Mouse (Mus musculus) lung, embryonic 14.5 days (tissue): ENCODE measurements around the gene Ptges3. TPM values are rescaled to one million over a fixed set of nuclear protein-coding genes. Genes with fewer than 3 reads are reported as not detected.
A peak's percentile ranks its signal among the peaks of the same experiment; 100 is the strongest.

Experiments used
- ATAC-seq: fragments of 200-750 bp; cut with Nextera tagmentation; 2 replicates; pipeline ENCODE4 v1.8.0; 2017; ENCODE audit warnings: mild to moderate bottlenecking, moderate TSS enrichment, moderate library complexity; ENCODE audit not compliant: insufficient read depth
- DNase-seq: peaks from one replicate; pipeline ENCODE4 v3.0.0-alpha.2; 2015
- H3K27ac ChIP-seq: fragments of 300-500 bp; sonication (generic); 2 replicates; pipeline ENCODE4 v1.5.1; 2014; ENCODE audit warnings: low read depth, mild to moderate bottlenecking, moderate library complexity
- H3K27me3 ChIP-seq: fragments of 300-500 bp; sonication (generic); 2 replicates; pipeline ENCODE4 v1.6.1; 2014; ENCODE audit warnings: low read length, control low read depth; ENCODE audit not compliant: insufficient read depth
- H3K36me3 ChIP-seq: fragments of 300-500 bp; sonication (generic); 2 replicates; pipeline ENCODE4 v1.6.1; 2014; ENCODE audit warnings: control low read depth; ENCODE audit not compliant: insufficient read depth
- H3K4me1 ChIP-seq: fragments of 300-500 bp; sonication (generic); 2 replicates; pipeline ENCODE4 v1.6.1; 2014; ENCODE audit warnings: antibody characterized with exemption, control low read depth; ENCODE audit not compliant: insufficient read depth
- H3K4me2 ChIP-seq: fragments of 300-500 bp; sonication (generic); 2 replicates; pipeline ENCODE4 v1.6.1; 2014; ENCODE audit warnings: mild to moderate bottlenecking
- H3K4me3 ChIP-seq: fragments of 300-500 bp; sonication (generic); 2 replicates; pipeline ENCODE4 v1.5.1; 2014; ENCODE audit warnings: low read depth, low read length
- H3K9ac ChIP-seq: fragments of 300-500 bp; sonication (generic); 2 replicates; pipeline ENCODE4 v1.6.1; 2014
- H3K9me3 ChIP-seq: fragments of 300-500 bp; sonication (generic); 2 replicates; pipeline ENCODE4 v1.6.1; 2016; ENCODE audit warnings: low read depth, low read length, control low read depth
- CTCF ChIP-seq: IDR thresholded peaks from 2 replicates; pipeline ENCODE4 v1.5.1; 2016; ENCODE audit warnings: antibody characterized with exemption, low read depth
- WGBS: fragments of 180-500 bp; shearing (Covaris S2); extraction: QIAGEN DNeasy Blood & Tissue Kit; methylation state at CpG from one replicate; pipeline ENCODE4 v1.1.7; 2014; 5-methylcytosine and 5-hydroxymethylcytosine counted together
- microRNA counts: library from miRNA; unstranded; fragments of <30 nt; microRNA quantifications from one replicate; lab custom pipeline; 2016
- microRNA-seq: library from miRNA; unstranded; fragments of <30 nt; microRNA quantifications from one replicate; pipeline ENCODE4, GENCODE M21; 2016; ENCODE audit warnings: borderline number of aligned reads
- polyA plus RNA-seq: library from polyadenylated mRNA; unstranded; fragments of >200 nt; fragmentation: Nextera tagmentation; extraction: Ambion mirVana; gene quantifications from 2 replicates; pipeline ENCODE4 v1.2.1, GENCODE M21; 2014

Gene Ptges3
- polyA plus RNA-seq, 1 experiment from 2014 or later: 548 TPM

- no peak for TF ChIP-seq CTCF
- Histone ChIP-seq H3K27ac (no peak overlapping the region), H3K9me3 (no peaks in the 10 kb centered on the region), H3K4me1 (no peaks in the 10 kb centered on the region), H3K36me3 (peaks cover 67% of the 10 kb centered on the region), H3K4me3 (no peak overlapping the region), H3K27me3 (no peaks in the 10 kb centered on the region), H3K9ac (no peak overlapping the region), H3K4me2 (no peak overlapping the region)
- DNase-seq: no peak
- ATAC-seq: no peak
- WGBS: 90% methylated on average over 4 of the region's 4 CpGs
Observed at GRCm38 (mm10) chr10:128110103-128110761, 51.5 kb downstream of the Ptges3 start.

DNA sequence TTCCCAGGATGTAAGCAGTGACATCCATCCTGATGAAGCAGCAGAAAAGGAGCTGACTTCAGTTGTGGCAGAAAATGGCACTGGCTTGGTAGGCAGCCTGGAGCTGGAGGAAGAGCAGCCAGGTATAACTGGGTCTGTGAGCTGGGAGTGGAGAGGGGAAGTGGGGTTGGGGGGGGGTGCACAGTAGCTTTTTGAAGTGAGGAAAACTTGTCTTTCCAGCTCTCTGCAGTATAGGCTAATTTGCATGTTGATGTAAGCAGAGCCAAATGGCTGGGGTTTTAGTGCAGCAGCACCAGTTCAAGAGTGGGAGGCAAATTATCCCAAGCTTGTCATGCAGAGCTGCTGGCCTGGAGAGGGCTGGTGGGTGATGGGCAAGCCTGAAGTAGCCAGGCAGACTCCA is 52.5 kb downstream of the Ptges3 start:
- H3K27ac ChIP-seq: no peak overlapping the region
- H3K4me3 ChIP-seq: no peak overlapping the region
- H3K4me1 ChIP-seq: no peaks in the 10 kb centered on the region
- DNase-seq (no peak), ATAC-seq (no peak)
- no peak overlapping the region for H3K4me2 ChIP-seq
- TF ChIP-seq CTCF: no peak
- peaks cover 77% of the 10 kb centered on the region for H3K36me3 ChIP-seq
- H3K9me3 ChIP-seq: no peaks in the 10 kb centered on the region
- no peaks in the 10 kb centered on the region for H3K27me3 ChIP-seq
- H3K9ac ChIP-seq: no peak overlapping the region

DNA sequence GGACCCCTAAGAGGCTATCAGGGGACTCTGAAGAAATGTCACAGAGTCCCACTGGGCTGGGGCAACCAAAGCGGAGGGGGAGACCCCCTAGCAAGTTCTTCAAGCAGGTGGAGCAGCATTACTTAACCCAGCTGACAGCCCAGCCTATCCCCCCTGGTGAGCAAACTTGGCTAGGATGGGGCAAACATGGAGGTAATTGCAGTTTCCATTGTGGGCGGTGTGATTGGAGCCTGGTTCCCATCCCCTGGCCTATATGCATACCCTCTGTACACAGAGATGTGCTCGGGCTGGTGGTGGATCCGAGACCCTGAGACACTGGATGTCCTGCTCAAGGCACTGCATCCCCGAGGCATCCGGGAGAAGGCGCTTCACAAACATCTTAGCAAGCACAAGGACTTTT is 65.1 kb downstream of the Ptges3 start:
- Histone ChIP-seq H3K36me3 (peaks cover 98% of the 10 kb centered on the region), H3K9me3 (no peaks in the 10 kb centered on the region), H3K4me1 (no peaks in the 10 kb centered on the region), H3K9ac (no peak overlapping the region), H3K4me2 (no peak overlapping the region), H3K4me3 (no peak overlapping the region), H3K27ac (no peak overlapping the region), H3K27me3 (no peaks in the 10 kb centered on the region)
- no peak for TF ChIP-seq CTCF
- no peak for DNase-seq
- WGBS: 90% methylated on average over 7 of the region's 7 CpGs
- ATAC-seq: no peak

DNA sequence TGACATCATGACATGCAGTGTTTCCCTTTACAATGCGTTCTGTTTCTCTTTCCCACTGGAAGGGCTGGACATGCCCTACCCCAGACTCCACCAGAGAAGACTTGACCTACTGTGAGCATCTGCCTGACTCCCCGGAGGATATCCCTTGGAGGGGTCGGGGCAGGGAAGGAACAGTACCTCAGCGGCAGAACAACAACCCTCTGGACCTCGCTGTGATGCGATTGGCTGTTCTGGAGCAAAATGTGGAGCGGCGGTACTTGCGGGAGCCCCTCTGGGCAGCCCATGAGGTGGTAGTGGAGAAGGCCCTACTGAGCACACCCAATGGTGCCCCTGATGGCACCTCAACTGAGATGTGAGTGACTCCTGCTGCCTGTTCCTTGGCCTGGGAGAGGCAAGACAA is 66.1 kb downstream of the Ptges3 start:
- Histone ChIP-seq H3K27ac (no peak overlapping the region), H3K9ac (no peak overlapping the region), H3K4me1 (no peaks in the 10 kb centered on the region), H3K4me2 (no peak overlapping the region), H3K27me3 (no peaks in the 10 kb centered on the region), H3K36me3 (peaks cover 95% of the 10 kb centered on the region), H3K9me3 (no peaks in the 10 kb centered on the region), H3K4me3 (no peak overlapping the region)
- DNase-seq (no peak), ATAC-seq (no peak)
- 93% methylated on average over 9 of the region's 9 CpGs for WGBS
- TF ChIP-seq CTCF: no peak

DNA sequence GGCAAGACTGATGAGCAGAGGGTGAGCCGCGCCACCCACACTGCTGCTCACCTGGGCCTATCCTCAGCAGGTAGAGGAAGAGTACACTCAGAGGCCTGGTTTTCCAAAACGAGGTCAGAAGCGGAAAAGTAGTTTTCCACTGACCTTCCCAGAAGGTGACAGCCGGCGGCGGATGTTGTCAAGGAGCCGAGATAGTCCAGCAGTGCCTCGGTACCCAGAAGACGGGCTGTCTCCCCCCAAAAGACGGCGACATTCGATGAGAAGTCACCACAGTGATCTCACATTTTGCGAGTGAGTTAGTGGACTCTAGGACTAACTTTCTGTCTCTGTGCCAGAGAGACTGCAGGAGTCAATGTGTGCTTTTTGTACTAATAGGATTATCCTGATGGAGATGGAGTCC is 67.2 kb downstream of the Ptges3 start:
- no peak for ATAC-seq
- no peak overlapping the region for H3K27ac ChIP-seq
- H3K27me3 ChIP-seq: no peaks in the 10 kb centered on the region
- H3K4me1 ChIP-seq: no peaks in the 10 kb centered on the region
- no peak for TF ChIP-seq CTCF
- 86% methylated on average over 14 of the region's 14 CpGs for WGBS
- H3K36me3 ChIP-seq: peaks cover 95% of the 10 kb centered on the region
- DNase-seq: no peak
- no peak overlapping the region for H3K4me2 ChIP-seq
- no peak overlapping the region for H3K4me3 ChIP-seq
- no peaks in the 10 kb centered on the region for H3K9me3 ChIP-seq
- no peak overlapping the region for H3K9ac ChIP-seq

MicroRNAs encoded within 50 kb of the gene (microRNA counts, 519-probe panel; counts per million panel counts)
- 30.5 counts per million for microRNA mmu-miR-677 (lab: Ali Mortazavi, UCI)

Small RNAs within 50 kb of the gene (microRNA-seq; reads per million reads assigned to microRNA genes)
- 11.2 reads per million, percentile 25 among the genes with 10 or more reads in this experiment for gene Mir677

Other genes starting within 250 kb of the Ptges3 start
- not detected in 2 replicates for gene Rdh19, start 209.0 kb upstream of the Ptges3 start, polyA plus RNA-seq
- not detected in 2 replicates for gene Rdh16f2, start 192.5 kb upstream of the Ptges3 start, polyA plus RNA-seq
- not detected in 2 replicates for gene Rdh7, start 170.1 kb upstream of the Ptges3 start, polyA plus RNA-seq
- gene Sdr9c7, start 160.4 kb upstream of the Ptges3 start, polyA plus RNA-seq: not detected in 2 replicates
- not detected in 2 replicates for gene Hsd17b6, start 51.3 kb upstream of the Ptges3 start, polyA plus RNA-seq
- 95.7 and 101 TPM in 2 replicates for gene Prim1, start 43.8 kb upstream of the Ptges3 start, polyA plus RNA-seq
- 921 and 936 TPM in 2 replicates for gene Naca, start 23.4 kb upstream of the Ptges3 start, polyA plus RNA-seq
- gene Atp5b, start 24.3 kb downstream of the Ptges3 start, polyA plus RNA-seq: 2,183 and 2,273 TPM in 2 replicates
- gene Baz2a, start 32.6 kb downstream of the Ptges3 start, polyA plus RNA-seq: 23.9 and 26.2 TPM in 2 replicates
- gene Rbms2, start 121.3 kb downstream of the Ptges3 start, polyA plus RNA-seq: 26.5 and 27.6 TPM in 2 replicates
- gene Gls2, start 135.5 kb downstream of the Ptges3 start, polyA plus RNA-seq: 1.8 and 2.3 TPM in 2 replicates
- 27.3 and 29.9 TPM in 2 replicates for gene Spryd4, start 152.9 kb downstream of the Ptges3 start, polyA plus RNA-seq
- not detected in 2 replicates for gene Mip, start 166.9 kb downstream of the Ptges3 start, polyA plus RNA-seq
- 70.2 and 71.5 TPM in 2 replicates for gene Timeless, start 173.1 kb downstream of the Ptges3 start, polyA plus RNA-seq
- gene Apon, start 195.1 kb downstream of the Ptges3 start, polyA plus RNA-seq: 0.18 and 0.67 TPM in 2 replicates
- not detected in 2 replicates for gene Apof, start 209.7 kb downstream of the Ptges3 start, polyA plus RNA-seq
- gene Stat2, start 211.6 kb downstream of the Ptges3 start, polyA plus RNA-seq: 13.1 and 13.8 TPM in 2 replicates
- 0.17 and 0.41 TPM in 2 replicates for gene Il23a, start 239.8 kb downstream of the Ptges3 start, polyA plus RNA-seq
- gene Pan2, start 244.4 kb downstream of the Ptges3 start, polyA plus RNA-seq: 33.4 and 36.2 TPM in 2 replicates